Mouse (Mus musculus) cerebellum, adult 18-20 months (tissue): ENCODE measurements at regions not wholly inside any gene's neighbourhood (a gene's known extent, or its start where the extent isn't known, plus 50 kb on each side); places are given as distances from the start of the nearest gene placed in this dataset.

Source experiments
- DNase-seq, 2 experiments: peaks; one replicate each; pipeline ENCODE4 v3.0.0; 2021

DNA sequence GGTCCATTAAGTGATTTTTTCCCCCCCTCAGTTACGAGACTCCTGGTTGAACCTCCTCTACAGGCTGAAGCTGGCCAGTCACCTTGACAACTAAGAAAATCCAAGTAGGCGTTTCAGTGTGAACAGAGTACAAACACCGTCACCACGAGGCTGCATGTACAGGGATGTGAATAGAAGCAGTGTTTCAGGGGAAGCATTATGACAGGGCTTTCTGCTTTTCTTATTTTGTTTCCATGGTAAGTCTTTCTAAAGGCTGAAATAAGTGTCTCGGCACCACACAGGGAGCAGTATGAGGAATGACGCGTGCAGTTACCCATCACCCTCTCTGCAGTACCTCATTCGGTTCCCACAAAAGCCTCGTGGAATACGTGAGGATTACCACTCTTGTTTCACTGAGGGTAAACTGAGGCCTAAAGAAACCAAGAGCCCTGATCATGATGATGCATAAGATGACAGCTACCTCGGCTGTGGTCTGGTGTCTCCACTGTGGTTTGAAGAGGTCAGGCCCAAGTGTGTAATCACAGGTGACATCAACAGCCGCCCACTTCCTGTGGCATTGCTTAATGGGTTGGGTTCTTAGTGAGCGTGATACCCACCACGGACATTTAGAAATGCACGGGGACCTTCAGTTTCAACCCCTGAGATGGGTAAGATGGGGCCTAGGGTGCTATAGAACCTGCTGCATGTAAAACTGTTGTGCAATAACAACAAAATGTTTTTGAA lies 230.5 kb downstream of the Foxo1 start:
- no peak for DNase-seq

DNA sequence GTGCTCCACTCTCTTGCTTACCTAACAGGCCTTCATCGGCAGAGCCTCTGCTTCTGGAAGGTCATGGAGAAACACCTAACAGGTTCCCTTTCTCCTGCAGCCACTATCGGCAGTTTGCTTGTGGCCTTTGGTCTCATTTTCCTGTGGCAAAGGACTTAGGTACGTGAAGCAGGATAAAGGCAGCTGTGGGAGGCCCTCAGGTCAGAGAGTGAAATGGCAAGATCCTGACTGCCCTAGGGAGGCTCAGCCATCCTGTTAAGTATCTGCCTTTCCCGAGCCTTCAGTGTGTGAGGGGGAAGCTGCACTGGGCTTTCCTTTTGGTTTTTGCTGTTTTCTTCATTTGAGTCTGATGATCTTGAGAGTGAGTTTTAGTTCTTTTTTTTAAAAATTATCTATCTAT lies 228.8 kb downstream of the Foxo1 start:
- DNase-seq: no peak

DNA sequence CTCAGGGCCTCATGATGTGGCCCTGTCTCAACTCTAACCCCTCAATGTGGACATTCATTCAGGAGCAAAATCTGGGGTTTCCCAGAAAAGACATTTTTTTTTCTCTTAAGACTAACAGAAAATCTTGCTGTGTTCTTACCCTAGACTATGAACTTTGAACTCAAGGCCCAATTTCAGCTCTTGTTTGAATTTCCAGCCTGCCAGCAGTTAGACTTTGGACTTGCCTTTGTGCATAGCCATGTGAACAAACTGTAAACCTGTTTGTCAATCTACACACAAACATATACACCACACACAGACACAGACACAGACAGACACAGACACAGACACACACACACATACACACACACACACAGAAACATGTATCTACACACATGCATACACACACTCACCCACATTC lies 227.3 kb downstream of the Foxo1 start:
- DNase-seq: no peak

DNA sequence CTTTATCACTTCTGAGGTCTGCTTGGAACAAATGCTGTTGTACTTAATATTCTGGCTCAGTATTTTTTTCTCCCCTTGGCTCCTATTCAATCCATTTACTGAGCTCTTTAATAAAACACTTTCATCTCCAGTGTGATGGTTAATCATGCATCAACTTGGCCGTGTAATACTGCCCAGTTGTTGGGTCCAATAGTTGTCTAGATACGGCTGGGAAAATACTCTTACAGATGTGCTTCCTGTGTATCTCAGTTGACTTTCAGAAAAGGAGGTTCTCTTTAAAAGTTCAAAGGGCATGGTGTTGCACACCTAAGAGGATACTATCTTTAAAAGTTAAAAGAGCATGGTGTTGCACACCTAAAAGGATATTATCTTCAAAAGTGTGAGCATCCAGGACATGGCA lies 226.8 kb downstream of the Foxo1 start:
- DNase-seq: no peak

DNA sequence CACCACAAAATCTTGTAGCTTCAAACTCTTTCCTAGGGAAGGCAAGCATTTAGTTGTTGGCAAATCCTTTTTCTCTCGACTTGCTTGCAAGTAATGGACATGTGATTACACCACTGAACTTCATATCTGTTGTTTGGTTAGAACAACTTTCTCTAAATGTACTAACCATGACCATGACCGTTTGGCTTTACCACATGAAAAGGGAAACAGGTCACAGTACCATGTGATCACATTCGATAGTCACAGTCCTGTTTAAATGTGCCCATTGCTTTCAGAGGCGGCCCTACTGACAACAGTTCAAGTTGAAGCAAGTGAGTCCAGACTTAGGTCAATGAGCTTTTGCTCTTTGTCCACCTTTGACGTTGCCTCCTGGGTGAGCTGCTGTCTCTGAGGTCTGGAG lies 211.1 kb downstream of the Foxo1 start:
- no peak for DNase-seq

DNA sequence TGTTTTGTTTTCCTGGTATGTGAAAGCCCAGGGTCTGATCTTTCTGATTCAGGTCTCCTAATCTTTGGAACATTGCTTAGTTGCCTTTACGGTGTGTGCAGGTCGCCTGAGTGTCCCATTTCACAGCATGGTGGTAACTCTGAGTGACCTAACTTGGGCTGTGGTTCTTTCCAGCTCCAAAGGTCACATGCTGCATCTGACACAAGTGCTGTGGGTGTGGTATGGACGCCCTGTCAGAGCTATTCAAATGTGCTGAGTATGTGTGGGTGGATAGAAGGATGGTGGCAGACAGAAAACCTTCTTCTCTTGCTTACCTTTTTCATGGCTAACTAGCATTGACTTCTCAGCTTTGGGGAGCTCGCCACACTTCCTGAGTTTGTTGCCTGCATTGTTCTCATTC lies 201.8 kb downstream of the Foxo1 start:
- DNase-seq: no peak

DNA sequence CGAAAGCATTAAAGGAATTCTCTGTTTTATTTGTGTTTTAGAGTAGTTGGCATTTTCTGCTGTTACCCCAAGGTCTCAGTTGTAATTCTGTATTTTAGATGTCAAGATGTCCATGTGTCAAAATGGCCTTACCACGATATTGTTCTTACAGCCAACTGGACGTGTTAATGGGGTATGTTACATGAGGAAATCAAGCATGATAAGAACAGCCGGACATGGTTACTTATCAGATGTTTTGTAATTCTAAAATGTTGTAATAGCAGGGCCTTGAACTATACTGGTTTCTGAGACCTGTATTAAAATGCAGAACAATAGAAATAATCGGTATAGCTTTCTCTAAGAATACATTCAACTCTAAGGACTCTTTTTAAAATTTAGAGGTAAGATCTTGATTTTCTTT lies 201.3 kb downstream of the Foxo1 start:
- DNase-seq: no peak

DNA sequence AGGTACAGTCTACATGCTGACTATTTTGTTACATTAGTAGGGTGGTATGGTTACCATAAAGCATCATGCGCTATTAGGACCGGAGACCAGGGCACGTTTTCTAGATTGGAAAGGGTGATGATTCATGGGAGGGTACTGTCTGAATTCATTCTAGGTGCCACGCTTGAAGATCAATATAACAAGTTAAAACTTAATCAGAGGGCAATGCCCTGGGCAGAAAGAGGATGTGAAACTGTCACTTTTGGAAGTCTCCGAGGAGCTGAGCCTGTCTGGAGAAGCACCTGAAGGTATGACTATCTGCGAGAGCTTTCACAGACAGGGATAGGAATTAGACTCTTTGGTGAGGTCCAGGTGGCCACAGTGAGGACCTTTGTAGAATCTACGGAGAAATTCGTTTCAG lies 200.2 kb downstream of the Foxo1 start:
- no peak for DNase-seq

DNA sequence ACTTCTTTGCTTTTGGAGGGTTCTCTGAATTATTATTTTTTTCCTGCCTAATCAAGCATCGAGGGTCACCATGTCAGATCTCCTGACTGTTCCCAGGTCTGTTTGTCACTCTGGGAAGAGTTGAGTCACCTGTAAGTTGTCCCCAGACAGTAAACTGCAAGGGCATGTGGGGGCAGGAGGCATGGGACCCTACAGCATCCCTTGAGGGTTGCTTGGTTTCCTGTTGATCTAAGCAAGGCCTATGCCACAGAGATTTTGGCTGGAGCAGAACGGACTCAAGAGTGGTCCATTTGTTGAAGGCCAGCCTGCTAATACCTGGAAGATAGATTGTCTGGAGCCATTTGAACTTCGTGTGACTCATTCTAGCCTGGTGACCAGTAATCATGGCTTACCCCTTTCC lies 199.7 kb downstream of the Foxo1 start:
- no peak for DNase-seq

DNA sequence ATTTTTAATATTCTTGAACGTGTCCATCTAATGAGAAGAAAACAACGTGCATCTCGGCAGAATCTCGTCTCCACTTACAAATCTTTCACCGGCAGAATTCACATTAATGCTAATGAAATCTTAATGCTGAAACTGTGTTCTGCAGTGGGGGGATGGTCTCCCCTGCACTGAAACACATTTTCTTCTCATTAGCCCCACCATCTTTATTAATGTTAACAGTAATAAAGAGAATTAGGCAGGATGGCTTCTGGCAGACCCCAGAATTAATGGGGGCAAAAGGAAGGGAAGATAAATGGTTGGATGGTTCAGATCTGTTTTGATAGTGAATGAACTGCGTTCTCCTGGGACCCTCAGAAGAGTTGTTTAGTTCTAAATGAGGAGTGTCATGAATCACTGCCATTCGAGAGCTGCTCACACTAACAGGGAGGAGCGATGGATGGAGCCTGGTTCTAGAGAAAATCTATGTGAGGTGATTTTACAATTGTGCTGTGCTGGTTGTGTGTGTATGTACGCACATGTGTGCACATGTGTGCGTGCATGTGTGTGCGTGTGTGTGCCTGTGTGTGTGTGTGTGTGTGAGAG lies 198.9 kb downstream of the Foxo1 start:
- DNase-seq: no peak

DNA sequence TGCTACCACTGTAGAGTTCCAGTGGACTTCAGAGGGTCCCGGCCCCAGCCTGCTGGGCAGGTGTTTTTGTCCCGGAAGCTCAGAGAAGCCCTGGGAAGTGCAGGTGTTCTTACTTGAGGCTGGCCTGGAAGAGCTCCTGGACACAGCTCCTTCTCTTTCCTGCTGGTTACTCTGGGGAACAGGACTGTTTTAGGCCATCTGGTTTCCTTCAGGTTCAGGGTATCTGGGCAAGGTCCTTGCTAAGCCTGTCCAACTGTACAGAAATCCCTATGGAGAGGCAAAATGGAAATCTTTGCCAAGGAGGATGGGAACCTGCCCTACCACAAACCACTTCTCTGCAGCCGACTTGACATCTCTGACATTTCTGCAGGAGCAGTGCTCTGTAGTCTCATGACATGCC lies 198.4 kb downstream of the Foxo1 start:
- DNase-seq: peak; percentile 59 to 64

DNA sequence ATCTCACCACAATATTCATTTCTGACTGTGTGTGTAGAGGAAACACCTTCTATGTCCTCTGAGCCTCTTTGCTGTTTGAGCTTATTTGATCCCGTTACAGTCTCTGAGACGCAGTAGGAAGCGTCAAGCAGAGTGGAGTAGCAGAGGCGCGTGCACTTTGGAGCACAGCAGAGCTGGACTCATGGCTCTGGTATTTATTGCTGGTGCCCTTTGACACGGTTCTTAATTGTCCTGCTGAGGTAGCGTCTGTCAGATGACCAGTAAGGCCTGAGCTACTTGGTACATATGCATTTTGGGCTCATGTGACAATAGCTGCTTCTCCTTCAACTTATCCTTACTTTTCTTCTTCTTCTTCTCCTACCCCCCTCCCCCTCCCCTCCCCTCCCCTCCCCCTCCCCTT lies 195.8 kb downstream of the Foxo1 start:
- DNase-seq: no peak

DNA sequence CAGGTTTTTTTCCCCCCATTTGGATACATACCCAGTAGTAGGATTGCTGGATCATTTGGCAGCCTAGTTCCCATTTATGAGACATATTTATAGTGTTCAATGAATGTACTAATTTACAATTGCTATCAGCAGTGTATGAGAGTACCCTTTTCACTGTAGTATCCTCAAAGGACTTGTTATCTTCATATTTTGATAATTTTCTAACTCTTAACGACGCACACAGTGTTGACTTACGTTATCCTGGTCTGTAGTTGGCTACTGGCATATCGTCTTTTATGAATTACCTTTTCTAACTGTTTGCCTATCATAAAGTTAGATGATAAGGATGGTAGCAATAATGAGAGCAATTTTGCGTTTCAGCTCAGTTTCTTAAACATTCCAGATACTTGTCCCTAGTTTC lies 186.8 kb downstream of the Foxo1 start:
- no peak for DNase-seq

DNA sequence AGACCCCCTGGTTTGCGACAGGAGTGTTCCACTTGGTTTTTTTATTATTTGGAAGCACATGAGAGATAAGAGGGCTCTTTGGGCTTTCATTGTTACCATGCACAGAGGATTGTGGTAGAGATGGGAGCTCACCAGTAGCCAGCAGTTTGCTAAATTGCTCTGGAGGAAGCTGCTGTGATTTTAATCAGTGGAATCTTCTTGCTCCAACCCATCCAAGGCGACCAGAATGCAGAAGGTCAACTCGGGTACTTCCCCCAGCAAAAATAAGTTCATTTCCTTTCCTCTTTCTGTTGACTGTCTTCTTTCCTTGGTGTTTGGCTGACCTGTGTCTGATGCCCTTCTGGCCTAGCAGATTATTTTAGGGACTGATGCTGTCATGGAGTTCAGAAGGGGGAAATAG lies 184.9 kb downstream of the Foxo1 start:
- no peak for DNase-seq

DNA sequence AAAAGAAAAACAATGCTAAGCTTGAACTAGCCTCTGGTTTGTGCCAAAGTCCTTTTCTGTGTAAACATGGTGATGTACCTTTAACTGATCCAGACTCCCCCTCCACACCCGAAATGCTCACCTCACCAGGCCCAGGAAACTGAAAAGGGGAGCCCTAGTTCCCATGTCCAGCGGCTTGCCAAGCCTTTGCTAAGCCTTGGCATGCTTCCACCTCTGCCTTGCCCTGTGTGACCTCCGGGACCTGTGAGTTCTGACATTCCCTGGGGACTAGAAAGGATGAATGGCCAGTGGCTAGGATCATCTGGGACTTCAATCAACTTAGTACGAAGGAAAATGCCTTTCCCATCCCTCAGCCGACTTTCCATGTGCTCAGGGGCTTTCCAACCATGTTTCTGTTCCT lies 184.2 kb downstream of the Foxo1 start:
- no peak for DNase-seq

DNA sequence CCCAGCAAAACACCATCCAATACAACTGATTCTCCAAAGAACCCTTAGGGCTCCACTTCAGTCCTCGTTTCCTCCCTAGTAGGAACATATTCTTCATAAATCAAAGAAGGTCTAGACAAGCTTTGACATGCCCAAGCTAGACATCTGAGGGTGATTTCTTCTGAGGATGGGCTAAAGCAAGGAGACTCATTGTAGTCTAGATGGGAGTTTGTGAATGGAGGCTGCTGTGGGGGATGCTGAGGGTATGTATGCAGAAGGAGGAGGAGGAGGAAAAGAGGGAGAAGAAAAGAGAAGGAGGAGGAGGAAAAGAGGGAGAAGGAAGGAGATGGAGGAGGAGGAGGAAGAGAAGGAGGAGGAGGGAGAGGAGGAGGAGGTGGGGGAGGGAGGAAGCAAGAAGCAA lies 178.9 kb downstream of the Foxo1 start:
- no peak for DNase-seq

DNA sequence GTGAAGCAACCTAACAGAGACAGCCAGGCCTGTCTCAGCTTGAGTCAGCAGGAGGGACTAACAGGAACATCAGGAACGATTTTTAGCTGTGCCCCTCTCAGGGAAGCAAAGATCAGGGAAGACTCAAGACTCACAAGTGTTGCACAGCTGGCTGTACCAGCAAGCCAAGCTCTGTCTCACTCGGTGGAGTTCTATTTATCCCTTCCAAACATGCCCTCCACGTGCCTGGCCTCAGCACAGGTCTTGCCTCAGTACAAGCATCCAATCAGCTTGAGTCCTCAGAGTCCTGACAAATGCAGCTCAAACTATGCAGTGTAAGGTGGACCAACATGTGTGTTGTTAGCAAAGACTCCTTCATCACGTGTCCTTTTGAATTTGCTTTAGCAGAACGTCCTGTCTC lies 178.4 kb downstream of the Foxo1 start:
- DNase-seq: no peak

DNA sequence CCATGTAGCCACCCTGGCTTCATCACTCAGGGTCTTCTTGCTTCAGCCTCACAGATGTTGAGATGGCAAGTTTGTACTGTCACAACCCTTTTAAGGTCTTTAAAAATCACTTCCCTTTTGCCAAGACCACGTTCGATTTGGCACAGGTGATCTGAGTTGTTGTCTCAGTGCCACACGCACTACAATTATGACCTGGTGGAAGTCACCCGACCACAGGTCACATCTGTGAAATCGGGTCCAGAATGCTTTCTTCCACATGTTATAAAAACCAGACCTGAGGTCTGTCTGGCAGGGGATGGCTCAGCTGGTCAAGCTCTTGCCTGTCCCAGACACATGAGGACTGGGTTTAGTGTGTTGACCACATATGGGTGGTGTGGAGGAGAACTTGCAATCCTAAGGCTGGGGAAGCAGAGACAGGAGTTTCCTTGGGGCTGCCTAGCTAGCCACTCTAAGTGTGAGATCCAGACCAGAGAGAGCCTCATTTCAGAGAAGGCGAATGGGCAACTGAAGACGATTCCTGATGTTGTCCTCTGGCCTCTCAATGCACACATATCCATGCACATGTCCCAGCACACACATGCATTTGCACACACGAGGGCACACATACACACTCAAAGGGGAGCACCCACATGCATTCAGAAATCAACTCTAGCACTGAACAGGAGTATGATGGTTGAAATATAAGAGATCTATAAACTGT lies 176.4 kb downstream of the Foxo1 start:
- no peak for DNase-seq

DNA sequence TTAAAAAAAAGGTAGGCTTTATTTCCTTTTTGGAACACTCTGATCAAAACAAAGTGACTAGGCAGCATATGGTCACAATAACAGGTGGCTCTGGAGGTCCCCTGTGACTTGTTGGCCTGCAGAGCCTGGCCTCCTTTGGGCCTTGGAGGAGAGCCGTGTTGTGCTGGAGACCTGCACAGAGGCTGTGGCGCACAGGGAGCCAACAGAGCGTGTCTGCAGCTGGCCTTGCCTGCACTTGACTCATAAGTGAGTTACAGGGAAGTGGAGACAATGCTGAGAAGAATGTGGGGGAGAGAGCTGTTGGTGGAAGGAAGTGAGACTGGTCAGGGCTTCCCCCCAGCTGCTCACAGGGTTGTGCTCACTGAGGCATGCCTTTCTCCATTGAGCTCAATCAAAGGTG lies 175.7 kb downstream of the Foxo1 start:
- peak; percentile 59 to 63 for DNase-seq

DNA sequence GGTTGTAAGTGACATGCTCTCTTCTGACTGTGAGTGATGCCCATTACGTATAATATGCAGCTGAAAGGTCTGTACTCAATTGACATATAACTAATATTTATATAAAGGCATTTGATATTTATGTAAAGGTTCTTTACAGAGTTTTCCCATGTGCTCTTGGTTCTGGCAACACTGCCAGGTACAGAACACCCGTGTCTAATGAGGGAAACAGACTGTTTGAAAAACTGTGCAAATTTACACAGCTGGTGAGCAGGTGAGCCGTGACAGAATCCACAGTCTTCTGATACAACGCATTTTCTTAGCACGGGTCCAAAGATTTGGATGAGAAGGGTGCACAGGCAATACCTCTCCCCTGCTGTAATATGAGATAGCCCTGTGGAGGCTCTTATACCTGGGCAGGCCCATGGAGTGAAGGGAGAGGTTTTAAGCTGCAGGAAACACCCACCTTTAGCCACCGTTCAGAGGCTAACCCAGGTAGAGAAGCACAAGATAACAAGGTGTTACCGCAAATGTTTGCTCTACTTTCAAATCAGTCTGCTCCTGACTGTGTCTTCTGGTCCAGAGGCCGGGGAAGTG lies 161.0 kb downstream of the Foxo1 start:
- DNase-seq: no peak

DNA sequence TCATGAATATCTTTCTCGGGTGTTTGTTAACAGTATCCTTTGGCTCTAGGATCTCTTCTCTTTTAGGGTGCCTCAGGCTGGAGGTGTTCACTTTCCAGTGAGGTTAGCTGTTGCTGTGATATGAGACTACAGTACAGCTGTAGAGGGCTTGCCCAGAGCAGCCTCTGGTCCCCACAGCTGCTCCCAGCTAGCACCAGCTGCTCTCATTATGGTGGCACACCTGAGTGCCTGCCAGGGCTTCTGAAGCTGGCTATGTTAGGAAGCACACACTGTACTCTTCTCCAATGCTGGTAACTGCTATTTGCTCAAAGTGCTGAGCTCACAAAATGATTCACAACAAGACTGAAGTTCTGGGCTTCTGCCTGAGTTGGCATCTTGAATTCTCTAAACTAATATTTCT lies 154.7 kb downstream of the Foxo1 start:
- DNase-seq: no peak

DNA sequence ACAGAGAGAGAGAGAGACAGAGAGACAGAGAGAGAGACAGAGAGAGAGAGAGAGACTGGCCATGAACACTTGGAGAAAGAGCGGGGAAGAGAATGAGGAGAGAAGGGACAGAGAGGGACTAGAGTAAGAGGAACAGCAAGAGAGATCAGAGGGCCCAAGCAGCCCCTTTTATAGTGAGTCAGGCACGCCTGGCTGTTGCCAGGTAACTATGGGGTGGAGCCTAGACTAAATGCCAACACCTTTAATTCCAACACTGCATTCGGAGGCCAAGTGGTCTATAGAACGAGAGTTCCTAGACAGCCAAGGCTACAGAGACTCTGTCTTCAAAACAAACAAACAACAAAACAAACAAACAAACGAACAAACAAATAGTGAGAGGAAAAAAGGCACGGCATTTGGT lies 148.1 kb downstream of the Foxo1 start:
- no peak for DNase-seq

DNA sequence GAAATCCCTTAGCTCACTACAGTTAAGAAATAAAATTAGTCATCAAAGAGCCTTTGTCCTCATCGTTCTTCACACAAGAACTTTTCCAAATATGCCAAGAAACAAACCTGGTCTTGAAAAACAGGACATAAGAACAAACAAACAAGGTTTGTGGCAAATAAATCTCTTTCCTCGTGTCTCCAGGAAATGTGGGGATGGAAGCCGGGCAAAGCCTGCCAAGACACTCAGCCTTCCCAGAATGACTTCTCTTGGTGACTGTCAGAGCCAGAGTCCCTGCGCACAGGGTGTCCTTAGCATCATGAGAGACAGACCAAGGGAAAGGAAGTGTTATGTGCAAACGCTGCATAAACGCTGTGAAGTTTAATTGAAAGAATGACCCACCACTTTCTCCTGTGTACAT lies 147.2 kb downstream of the Foxo1 start:
- DNase-seq: no peak

DNA sequence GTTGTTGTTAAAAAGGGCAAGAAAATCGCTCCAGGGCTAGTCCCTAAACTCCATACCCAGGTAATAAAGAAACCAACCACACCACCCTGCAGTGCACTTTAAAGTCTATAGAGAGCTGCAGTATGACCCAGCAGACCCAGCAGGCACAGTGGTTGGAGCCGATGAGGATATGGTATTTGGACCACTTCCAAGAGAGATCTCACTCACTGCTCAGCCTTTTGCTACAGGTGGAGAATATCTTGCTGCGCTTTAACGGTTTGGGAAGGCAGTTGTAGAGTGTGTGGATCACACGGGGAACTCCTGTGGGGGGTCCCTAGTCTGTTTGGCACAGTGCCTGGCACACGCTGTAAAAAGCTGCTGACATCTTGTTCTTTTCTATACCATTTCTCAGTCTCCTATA lies 145.9 kb downstream of the Foxo1 start:
- no peak for DNase-seq
